Mouse (Mus musculus) heart, adult 2 months (tissue): Measurements from ENCODE around the gene Gm10645. TPM values are rescaled to one million over a fixed set of nuclear protein-coding genes. Genes with fewer than 3 reads are reported as not detected.

ENCODE experiments used
- DNase-seq, 2 experiments: peaks; one replicate each; pipeline ENCODE4 v3.0.0; 2021
- H3K27ac ChIP-seq: fragments of 200-600 bp; 2 replicates; pipeline ENCODE4 v1.8.1; 2022
- H3K27me3 ChIP-seq: fragments of 200-500 bp; 2 replicates; pipeline ENCODE4 v1.6.1; 2012; ENCODE audit warnings: mild to moderate bottlenecking, low read length, inconsistent platforms, mixed read lengths; ENCODE audit not compliant: control insufficient read depth, insufficient read depth
- H3K36me3 ChIP-seq: fragments of 200-500 bp; 2 replicates; pipeline ENCODE4 v1.6.1; 2012; ENCODE audit warnings: low read length, inconsistent platforms; ENCODE audit not compliant: control insufficient read depth, insufficient read depth
- H3K4me1 ChIP-seq: fragments of 200-500 bp; 2 replicates; pipeline ENCODE4 v1.6.1; 2011; ENCODE audit warnings: low read length; ENCODE audit not compliant: control insufficient read depth, insufficient read depth
- H3K4me3 ChIP-seq: fragments of 200-600 bp; 2 replicates; pipeline ENCODE4 v1.8.1; 2022
- H3K79me2 ChIP-seq: fragments of 200-500 bp; replicated peaks from 2 replicates; pipeline ENCODE4 v1.6.1; 2012; ENCODE audit warnings: mild to moderate bottlenecking, inconsistent platforms, low read length, moderate library complexity, mixed read lengths; ENCODE audit not compliant: control insufficient read depth, insufficient read depth
- H3K9ac ChIP-seq: fragments of 200-500 bp; 2 replicates; pipeline ENCODE4 v1.6.1; 2012; ENCODE audit warnings: low read depth, mild to moderate bottlenecking, control low read depth, inconsistent platforms, low read length, mixed read lengths
- CTCF ChIP-seq: fragments of 200-600 bp; IDR thresholded peaks from 2 replicates; pipeline ENCODE4 v1.8.1; 2022; ENCODE audit warnings: antibody characterized with exemption, mild to moderate bottlenecking, moderate library complexity
- EP300 ChIP-seq: fragments of 200-500 bp; IDR thresholded peaks from 2 replicates; pipeline ENCODE4 v1.6.1; 2011; ENCODE audit warnings: low read depth, low read length, control low read depth; ENCODE audit not compliant: insufficient read depth
- POLR2A ChIP-seq: fragments of 200-500 bp; IDR thresholded peaks from 2 replicates; pipeline ENCODE4 v1.6.1; 2011; ENCODE audit warnings: mild to moderate bottlenecking, low read depth, low read length, control low read depth; ENCODE audit not compliant: insufficient read depth
- WGBS: fragments of 180-500 bp; shearing (Covaris S2); methylation state at CpG from one replicate; pipeline ENCODE4 v1.1.7; 2018; 5-methylcytosine and 5-hydroxymethylcytosine counted together
- intact Hi-C: fragments of 180-260 bp; cut with DNase I; formaldehyde crosslinking; loops from one replicate; pipeline ENCODE4 v1.15.1; 2025
- long read RNA-seq: library from polyadenylated mRNA; stranded (forward); transcript quantifications from one replicate; pipeline ENCODE4 v2.0.0, GENCODE M21; 2021
- polyA plus RNA-seq: library from polyadenylated mRNA; depleted of rRNA; stranded (reverse); fragments of >200 nt; gene quantifications from 2 replicates; pipeline ENCODE4 v1.2.3, GENCODE M21; 2012; rRNA removed
- total RNA-seq, 2 experiments: library from RNA; stranded (reverse); gene quantifications; 2 replicates each; pipeline ENCODE4 v1.2.3; 2021

Gm10645 gene
- under 1 TPM in 1 of 2 experiments, not detected in 1; 0.20 TPM for total RNA-seq
- polyA plus RNA-seq, result 0.29 TPM in 1 of 2 replicates, not detected in the other
- long read RNA-seq, result 0 reads

- Histone ChIP-seq H3K9ac (peak within 1 kb of the TSS; percentile 66), H3K4me1 (no peaks in the 10 kb centered on the region), H3K27ac (peak within 1 kb of the TSS; percentile 76), H3K36me3 (no peaks in the 10 kb centered on the region), H3K4me3 (peak within 1 kb of the TSS; percentile 77), H3K79me2 (no peaks in the 10 kb centered on the region), H3K27me3 (no peaks in the 10 kb centered on the region; the same call in 1 of the 2 replicates)
- intact Hi-C loops, result no loop called here
- peak; percentile 55 to 65 for DNase-seq
- WGBS, result 5% methylated on average over 54 of the region's 54 CpGs
- TF ChIP-seq CTCF (no peak), POLR2A (no peak), EP300 (no peak)
Measured at GRCm38 (mm10) chr8:83165931-83166867, at the start of gene Gm10645. Gene Gm10645 (minus strand): TSS chr8:83166170.

GRCm38 (mm10) chr8:83215065-83215464 is 49.1 kb upstream of the Gm10645 start:
- Histone ChIP-seq H3K27ac (peak overlapping the region; percentile 9; the same call in 1 of the 2 replicates), H3K79me2 (no peaks in the 10 kb centered on the region), H3K36me3 (no peaks in the 10 kb centered on the region), H3K27me3 (no peaks in the 10 kb centered on the region), H3K4me3 (no peak overlapping the region), H3K9ac (no peak overlapping the region), H3K4me1 (no peaks in the 10 kb centered on the region)
- DNase-seq, result peak in 1 of 2 experiments; percentile 38
- 20% methylated on average over 5 of the region's 5 CpGs for WGBS
- intact Hi-C loops, result no loop called here
- TF ChIP-seq POLR2A, result no peak
- TF ChIP-seq EP300, result 0 out of 2 replicates have a peak, but pooled peaks have one; percentile 14

GRCm38 (mm10) chr8:83210676-83211075 is 44.7 kb upstream of the Gm10645 start:
- H3K27ac ChIP-seq, result no peak overlapping the region
- H3K4me3 ChIP-seq, result no peak overlapping the region
- no peak overlapping the region for H3K9ac ChIP-seq
- no peaks in the 10 kb centered on the region for H3K27me3 ChIP-seq
- no peak for DNase-seq
- no peak for TF ChIP-seq EP300
- TF ChIP-seq CTCF, result no peak
- no peak for TF ChIP-seq POLR2A
- H3K79me2 ChIP-seq, result no peaks in the 10 kb centered on the region
- 90% methylated on average over 7 of the region's 7 CpGs for WGBS
- no peaks in the 10 kb centered on the region for H3K36me3 ChIP-seq
- H3K4me1 ChIP-seq, result no peaks in the 10 kb centered on the region
- intact Hi-C loops, result no loop called here

DNA sequence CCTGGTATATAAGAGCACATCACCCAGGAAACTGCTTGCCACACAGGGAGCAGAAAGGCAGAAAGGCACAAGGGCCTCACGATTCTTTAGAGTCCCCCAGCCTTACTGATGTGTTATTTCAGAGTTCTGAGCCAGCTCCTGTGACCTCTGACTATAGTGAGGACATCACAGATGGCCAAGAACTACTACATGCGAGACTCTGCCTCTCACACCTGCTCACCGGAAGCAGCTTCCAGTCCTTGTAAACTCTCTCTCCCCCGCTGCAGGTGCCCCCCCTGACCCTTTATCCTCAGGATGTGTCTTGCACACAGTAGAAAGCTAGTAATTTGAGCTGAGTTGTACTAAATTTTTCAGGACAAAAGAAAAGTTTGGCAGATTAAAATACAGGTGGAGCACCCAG is 43.6 kb upstream of the Gm10645 start:
- WGBS, result 68% methylated on average over 4 of the region's 4 CpGs
- intact Hi-C loops, result no loop called here

GRCm38 (mm10) chr8:83205907-83206306 is 39.9 kb upstream of the Gm10645 start:
- Histone ChIP-seq H3K9ac (no peak overlapping the region), H3K27me3 (no peaks in the 10 kb centered on the region), H3K27ac (no peak overlapping the region), H3K36me3 (no peaks in the 10 kb centered on the region), H3K4me3 (no peak overlapping the region), H3K79me2 (no peaks in the 10 kb centered on the region), H3K4me1 (peaks cover 3% of the 10 kb centered on the region)
- TF ChIP-seq EP300 (no peak), POLR2A (no peak), CTCF (no peak)
- intact Hi-C loops, result no loop called here
- DNase-seq, result no peak
- WGBS, result 70% methylated on average over 7 of the region's 7 CpGs

More for the DNA sequence above, 43.6 kb upstream of the Gm10645 start:
- Histone ChIP-seq H3K9ac (no peak overlapping the region), H3K36me3 (no peaks in the 10 kb centered on the region), H3K79me2 (no peaks in the 10 kb centered on the region), H3K4me1 (no peaks in the 10 kb centered on the region), H3K4me3 (no peak overlapping the region), H3K27me3 (no peaks in the 10 kb centered on the region), H3K27ac (no peak overlapping the region)
- no peak for TF ChIP-seq POLR2A
- no peak for TF ChIP-seq EP300
- no peak for TF ChIP-seq CTCF
- DNase-seq, result no peak

- DNase-seq, result peak in 1 of 2 experiments; percentile 21
Measured at GRCm38 (mm10) chr8:83202946-83203345, 37.0 kb upstream of the Gm10645 start.

More at GRCm38 (mm10) chr8:83202946-83203345, 37.0 kb upstream of the Gm10645 start:
- peaks cover 9% of the 10 kb centered on the region for H3K4me1 ChIP-seq
- intact Hi-C loops, result no loop called here
- 67% methylated on average over 11 of the region's 11 CpGs for WGBS
- H3K79me2 ChIP-seq, result no peaks in the 10 kb centered on the region
- no peak overlapping the region for H3K4me3 ChIP-seq
- H3K27ac ChIP-seq, result no peak overlapping the region
- H3K36me3 ChIP-seq, result no peaks in the 10 kb centered on the region
- TF ChIP-seq POLR2A, result no peak
- no peak for TF ChIP-seq CTCF
- 0 out of 2 replicates have a peak, but pooled peaks have one; percentile 14 for TF ChIP-seq EP300
- no peak overlapping the region for H3K9ac ChIP-seq
- H3K27me3 ChIP-seq, result no peaks in the 10 kb centered on the region
